Mouse (Mus musculus) ES-Bruce4 (cell line): ENCODE measurements around the gene Ajuba. TPM values are rescaled to one million over a fixed set of nuclear protein-coding genes. Genes with fewer than 3 reads are reported as not detected.

Source experiments
- H3K27ac ChIP-seq: 2 replicates; pipeline ENCODE4 v1.5.1; 2012; ENCODE audit warnings: low read length, inconsistent platforms; ENCODE audit not compliant: insufficient read depth
- H3K27me3 ChIP-seq: 2 replicates; pipeline ENCODE4 v1.6.1; 2012; ENCODE audit warnings: mild to moderate bottlenecking, low read length, inconsistent platforms; ENCODE audit not compliant: control insufficient read depth, poor library complexity, insufficient read depth, severe bottlenecking
- H3K36me3 ChIP-seq: 2 replicates; pipeline ENCODE4 v1.6.1; 2012; ENCODE audit warnings: inconsistent platforms, mild to moderate bottlenecking, low read length, moderate library complexity; ENCODE audit not compliant: control insufficient read depth, poor library complexity, insufficient read depth, severe bottlenecking
- H3K4me1 ChIP-seq: one replicate; pipeline ENCODE4 v1.8.1; 2011; ENCODE audit warnings: low read length; ENCODE audit not compliant: control insufficient read depth, insufficient read depth
- H3K4me3 ChIP-seq: 2 replicates; pipeline ENCODE4 v1.5.1; 2011; ENCODE audit warnings: low read depth, mild to moderate bottlenecking, low read length
- H3K9ac ChIP-seq: 2 replicates; pipeline ENCODE4 v1.6.1; 2012; ENCODE audit warnings: low read depth, mild to moderate bottlenecking, inconsistent platforms; ENCODE audit not compliant: poor library complexity, severe bottlenecking
- H3K9me3 ChIP-seq: replicated peaks from 2 replicates; pipeline ENCODE4 v1.6.1; 2012; ENCODE audit warnings: mild to moderate bottlenecking, low read length, inconsistent platforms; ENCODE audit not compliant: control insufficient read depth, poor library complexity, insufficient read depth, severe bottlenecking
- CTCF ChIP-seq: IDR thresholded peaks from one replicate; pipeline ENCODE4 v1.8.1; 2011; ENCODE audit warnings: low read depth, low read length
- EP300 ChIP-seq: IDR thresholded peaks from 2 replicates; pipeline ENCODE4 v1.6.1; 2011; ENCODE audit warnings: low read depth, low read length; ENCODE audit not compliant: insufficient read depth
- POLR2A ChIP-seq: IDR thresholded peaks from one replicate; pipeline ENCODE4 v1.8.1; 2011; ENCODE audit warnings: low read length; ENCODE audit not compliant: insufficient read depth
- polyA plus RNA-seq: library from polyadenylated mRNA; stranded (reverse); fragments of >200 nt; gene quantifications from 2 replicates; pipeline ENCODE4 v1.2.4, GENCODE M21; 2011; ENCODE audit warnings: low read depth; ENCODE audit not compliant: missing spikeins, insufficient read depth, insufficient read length

The Ajuba gene
- polyA plus RNA-seq, 1 experiment, result 112 TPM

DNA sequence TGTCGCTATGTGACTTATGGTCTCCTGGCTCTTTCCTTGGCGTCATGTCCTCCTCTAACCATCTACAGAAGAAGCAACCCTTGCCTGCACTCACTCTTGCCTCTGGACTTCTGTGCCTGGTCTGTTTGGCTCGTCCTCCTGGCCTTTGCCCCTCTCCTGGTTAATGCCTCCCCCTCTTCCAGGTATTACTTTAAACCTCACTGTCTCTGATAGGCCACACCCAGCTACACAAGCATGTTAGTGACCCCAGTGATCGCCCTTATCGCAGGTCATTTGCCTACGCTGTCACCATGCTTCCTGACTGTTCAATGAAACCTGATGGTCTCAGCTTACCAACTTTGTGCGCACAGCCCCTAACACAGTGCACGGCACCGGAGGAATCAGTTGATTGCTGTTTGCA is 5.2 kb upstream of the Ajuba start:
- Histone ChIP-seq H3K9me3 (no peaks in the 10 kb centered on the region), H3K36me3 (no peaks in the 10 kb centered on the region), H3K27ac (no peak overlapping the region), H3K4me3 (no peak overlapping the region), H3K9ac (no peak overlapping the region), H3K27me3 (no peaks in the 10 kb centered on the region), H3K4me1 (peaks cover 2% of the 10 kb centered on the region)
- TF ChIP-seq EP300 (no peak), CTCF (no peak), POLR2A (no peak)

DNA sequence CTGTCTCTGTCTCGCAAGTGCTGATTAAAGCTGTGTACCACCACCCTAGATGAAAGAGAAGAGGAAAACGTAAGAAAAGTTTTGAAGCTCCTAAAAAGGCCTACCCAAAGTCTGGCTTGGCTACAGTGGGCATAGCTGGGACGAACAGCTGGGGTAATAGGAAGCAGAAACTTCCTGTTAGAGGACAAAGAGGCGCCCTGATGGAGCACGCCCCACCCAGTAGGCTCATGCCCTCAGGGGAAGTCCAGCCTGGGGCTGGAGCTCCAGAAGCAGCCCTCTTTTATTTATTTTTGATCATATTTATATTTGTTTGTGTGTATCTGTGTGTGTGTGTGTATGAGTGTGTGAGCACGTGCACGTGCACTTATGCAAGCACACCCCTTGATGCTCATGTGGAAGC is 2.3 kb upstream of the Ajuba start:
- Histone ChIP-seq H3K27ac (peak overlapping the region; percentile 63), H3K4me1 (peaks cover 2% of the 10 kb centered on the region), H3K9me3 (no peaks in the 10 kb centered on the region), H3K36me3 (peaks cover 15% of the 10 kb centered on the region), H3K4me3 (no peak overlapping the region), H3K9ac (no peak overlapping the region), H3K27me3 (no peaks in the 10 kb centered on the region)
- TF ChIP-seq POLR2A (no peak), CTCF (no peak), EP300 (peak; percentile 64; the same call in 1 of the 2 replicates)

DNA sequence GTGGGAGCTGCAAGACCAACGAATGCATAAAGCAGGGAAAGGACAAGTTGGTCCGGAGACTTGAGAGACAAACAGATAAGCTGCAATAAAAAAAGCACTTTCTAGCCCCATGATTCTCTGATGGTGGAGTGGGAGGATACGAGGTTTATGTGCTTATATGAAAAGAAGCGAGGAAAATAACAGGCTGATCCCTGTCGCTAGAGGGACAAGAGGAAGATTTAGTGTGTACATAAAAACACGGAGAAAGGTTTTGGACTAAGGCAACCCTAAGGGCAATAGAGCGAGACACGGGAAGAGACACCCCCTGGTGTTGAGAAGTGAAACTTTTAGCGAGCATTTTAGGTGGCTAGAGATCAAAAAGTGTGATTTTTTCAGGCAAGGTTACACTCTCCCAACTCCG is 705 bp upstream of the Ajuba start:
- H3K27ac ChIP-seq, result peak overlapping the region; percentile 90
- peak overlapping the region; percentile 96 for H3K9ac ChIP-seq
- H3K9me3 ChIP-seq, result no peaks in the 10 kb centered on the region
- TF ChIP-seq EP300, result no peak
- H3K27me3 ChIP-seq, result no peaks in the 10 kb centered on the region
- H3K4me3 ChIP-seq, result peak overlapping the region; percentile 80
- H3K4me1 ChIP-seq, result peaks cover 2% of the 10 kb centered on the region
- peaks cover 18% of the 10 kb centered on the region for H3K36me3 ChIP-seq

DNA sequence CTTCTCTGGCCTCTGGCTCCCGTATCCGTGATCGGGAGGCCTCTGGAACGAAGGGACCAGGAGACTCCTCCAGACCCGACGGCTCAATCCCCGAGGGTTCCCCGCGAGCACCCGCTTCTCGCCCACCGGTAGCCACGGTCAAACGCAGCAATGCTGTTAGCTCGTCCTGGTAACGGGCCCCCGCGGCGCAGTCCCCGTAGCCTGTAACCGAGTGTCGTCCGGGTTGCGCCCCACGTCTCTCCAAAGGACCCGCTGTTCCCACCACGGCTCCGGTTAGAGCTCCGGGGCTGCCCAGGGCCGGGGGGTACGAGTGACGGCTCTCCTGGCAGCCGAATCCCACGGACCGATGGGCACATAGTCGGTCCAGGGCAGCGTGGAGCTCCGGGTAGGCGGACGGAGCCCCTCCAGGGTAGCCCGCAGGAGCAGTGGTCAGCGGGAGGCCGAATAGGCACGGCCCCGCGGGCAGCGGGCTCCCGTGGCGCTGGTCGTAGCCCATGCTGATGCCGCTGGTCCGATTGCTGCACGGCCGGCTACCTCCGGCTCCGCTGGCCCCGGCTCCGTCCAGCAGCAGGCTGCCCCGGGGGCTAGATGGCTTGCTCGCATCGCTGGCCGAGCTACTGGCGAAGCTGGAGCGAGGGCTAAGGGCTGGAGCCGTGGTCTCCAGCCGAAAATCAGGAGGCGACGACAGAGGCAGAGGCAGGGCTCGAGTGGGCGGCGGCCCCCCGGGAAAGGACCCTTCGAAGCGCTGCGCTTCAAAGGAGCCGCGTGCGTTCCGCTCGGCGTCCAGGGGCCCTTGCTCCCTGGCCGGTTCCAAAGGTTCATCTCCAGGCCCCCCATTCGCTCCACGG is 893 bp downstream of the Ajuba start:
- peaks cover 29% of the 10 kb centered on the region for H3K36me3 ChIP-seq
- no peaks in the 10 kb centered on the region for H3K27me3 ChIP-seq
- no peaks in the 10 kb centered on the region for H3K9me3 ChIP-seq
- peak overlapping the region; percentile 74 for H3K27ac ChIP-seq
- TF ChIP-seq CTCF (no peak), POLR2A (no peak), EP300 (no peak)
- H3K4me1 ChIP-seq, result peaks cover 2% of the 10 kb centered on the region
- peak overlapping the region; percentile 96 for H3K9ac ChIP-seq
- H3K4me3 ChIP-seq, result peak overlapping the region; percentile 80

DNA sequence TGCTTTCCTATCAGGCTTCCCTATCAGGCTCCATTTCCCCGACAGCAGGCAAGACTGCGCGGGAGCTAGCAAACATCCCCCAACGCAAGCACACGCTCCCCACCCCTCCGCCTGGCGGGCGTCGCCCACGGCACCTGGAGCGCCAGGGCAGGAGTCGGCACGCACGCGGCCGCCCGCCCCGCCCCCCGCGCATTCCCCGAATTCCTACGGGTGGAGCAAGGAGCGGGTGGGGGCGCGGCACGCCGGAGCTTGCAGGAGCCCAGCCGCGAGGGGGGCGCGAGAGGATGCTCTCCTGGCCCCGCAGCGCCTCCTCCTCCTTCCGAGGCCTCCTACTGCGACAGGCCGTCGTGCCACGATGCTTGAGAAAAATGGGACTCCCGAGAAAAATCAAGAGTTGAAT is 1.7 kb downstream of the Ajuba start:
- H3K4me3 ChIP-seq, result peak overlapping the region; percentile 86
- H3K4me1 ChIP-seq, result peaks cover 2% of the 10 kb centered on the region
- H3K27ac ChIP-seq, result peak overlapping the region; percentile 98
- H3K9me3 ChIP-seq, result no peaks in the 10 kb centered on the region
- TF ChIP-seq EP300 (peak; percentile 95), POLR2A (no peak)
- H3K36me3 ChIP-seq, result peaks cover 34% of the 10 kb centered on the region
- no peaks in the 10 kb centered on the region for H3K27me3 ChIP-seq
- H3K9ac ChIP-seq, result peak overlapping the region; percentile 96

DNA sequence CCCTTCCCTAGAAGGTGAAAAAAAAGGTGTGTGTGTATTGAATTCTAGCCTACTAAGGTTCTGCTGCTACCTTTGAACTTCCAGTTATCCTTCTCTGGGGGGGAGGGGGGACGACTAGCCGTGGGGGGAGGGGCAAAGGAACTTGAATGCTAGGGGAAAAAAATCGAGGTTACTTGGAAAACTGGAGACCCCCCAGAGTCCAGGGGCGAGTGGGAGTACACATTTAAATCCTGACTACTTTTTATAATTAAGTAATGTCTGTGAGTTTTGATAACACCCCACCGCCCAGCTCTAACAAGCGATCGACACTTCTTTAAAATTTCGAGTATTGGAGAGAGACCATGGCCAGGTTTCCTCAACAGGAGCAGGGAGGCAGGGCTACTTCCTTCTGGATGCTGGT is 2.3 kb downstream of the Ajuba start:
- Histone ChIP-seq H3K27me3 (no peaks in the 10 kb centered on the region), H3K4me1 (peaks cover 6% of the 10 kb centered on the region), H3K9me3 (no peaks in the 10 kb centered on the region), H3K36me3 (peaks cover 36% of the 10 kb centered on the region), H3K4me3 (peak overlapping the region; percentile 86), H3K9ac (peak overlapping the region; percentile 96), H3K27ac (peak overlapping the region; percentile 98)
- TF ChIP-seq EP300 (no peak), CTCF (no peak), POLR2A (no peak)
